Mouse (Mus musculus): Measurements from ENCODE around the gene Kcnab1.

The Kcnab1 gene

GRCm38 (mm10) chr3:65204356-65205075 lies 95.3 kb downstream of the Kcnab1 start:
- DNase-seq: no peak

GRCm38 (mm10) chr3:65205539-65206020 lies 96.4 kb downstream of the Kcnab1 start:
- DNase-seq: no peak

- peak in 1 of 2 experiments; percentile 15 for DNase-seq
Observed at GRCm38 (mm10) chr3:65213725-65214124, 104.5 kb downstream of the Kcnab1 start.

- DNase-seq: no peak
Observed at GRCm38 (mm10) chr3:65214635-65215034, 105.5 kb downstream of the Kcnab1 start.

- peak; percentile 49 to 65 for DNase-seq
Observed at GRCm38 (mm10) chr3:65217673-65218579, 108.7 kb downstream of the Kcnab1 start.

- no peak for DNase-seq
Observed at GRCm38 (mm10) chr3:65220287-65220686, 111.1 kb downstream of the Kcnab1 start.

GRCm38 (mm10) chr3:65223635-65224034 lies 114.5 kb downstream of the Kcnab1 start:
- no peak for DNase-seq

- DNase-seq: no peak
Observed at GRCm38 (mm10) chr3:65230978-65231377, 121.8 kb downstream of the Kcnab1 start.

GRCm38 (mm10) chr3:65231419-65232090 lies 122.4 kb downstream of the Kcnab1 start:
- DNase-seq: peak; percentile 38

- peak; percentile 32 to 41 for DNase-seq
Observed at GRCm38 (mm10) chr3:65249023-65249422, 139.8 kb downstream of the Kcnab1 start.

GRCm38 (mm10) chr3:65260521-65260920 lies 151.3 kb downstream of the Kcnab1 start:
- no peak for DNase-seq

GRCm38 (mm10) chr3:65262506-65263422 lies 153.6 kb downstream of the Kcnab1 start:
- DNase-seq: peak; percentile 62 to 63

- no peak for DNase-seq
Observed at GRCm38 (mm10) chr3:65273317-65273716, 164.1 kb downstream of the Kcnab1 start.

- DNase-seq: no peak
Observed at GRCm38 (mm10) chr3:65277777-65278176, 168.6 kb downstream of the Kcnab1 start.

- peak; percentile 63 to 74 for DNase-seq
Observed at GRCm38 (mm10) chr3:65283366-65283765, 174.2 kb downstream of the Kcnab1 start.

GRCm38 (mm10) chr3:65288994-65289393 lies 179.8 kb downstream of the Kcnab1 start:
- DNase-seq: no peak

- DNase-seq: peak; percentile 40 to 45
Observed at GRCm38 (mm10) chr3:65296996-65297395, 187.8 kb downstream of the Kcnab1 start.

GRCm38 (mm10) chr3:65299205-65299604 lies 190.0 kb downstream of the Kcnab1 start:
- DNase-seq: peak; percentile 90 to 92

- peak; percentile 57 to 69 for DNase-seq
Observed at GRCm38 (mm10) chr3:65301531-65301930, 192.3 kb downstream of the Kcnab1 start.

GRCm38 (mm10) chr3:65302559-65302958 lies 193.4 kb downstream of the Kcnab1 start:
- DNase-seq: peak in 1 of 2 experiments; percentile 27

GRCm38 (mm10) chr3:65315837-65316236 lies 206.7 kb downstream of the Kcnab1 start:
- no peak for DNase-seq

- no peak for DNase-seq
Observed at GRCm38 (mm10) chr3:65316738-65317137, 207.6 kb downstream of the Kcnab1 start.
